Mouse (Mus musculus): ENCODE results near the gene Eed. TPM values are rescaled to one million over a fixed set of nuclear protein-coding genes. Genes with fewer than 3 reads are reported as not detected.

The Eed gene
- total and polyA plus RNA-seq, 3 experiments, result 108 to 267 (median 143) TPM

DNA sequence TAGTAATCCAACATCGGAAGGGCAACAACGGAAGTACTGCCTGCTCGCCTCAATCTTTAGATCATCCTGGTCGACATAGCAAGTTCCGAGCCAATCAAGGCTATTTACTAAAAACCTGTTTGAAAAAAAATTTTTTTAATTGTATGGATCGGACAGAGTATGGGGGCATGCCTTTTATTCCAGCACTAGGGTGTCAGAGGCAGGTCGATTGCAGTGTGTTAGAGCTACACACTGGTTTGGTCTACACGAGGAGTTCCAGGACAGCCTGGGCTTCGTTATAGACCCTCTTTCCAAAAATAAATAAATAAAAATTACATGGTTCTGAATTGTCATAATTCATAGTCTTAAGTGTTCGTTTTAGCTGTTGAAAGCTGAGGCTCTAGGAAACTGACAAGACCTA, 774 bp upstream of the Eed start:
- peak overlapping the region; percentile 54 for H3K4me2 ChIP-seq (ENCODE audit: insufficient read depth, low read depth, poor library complexity, severe bottlenecking)
- peaks cover 2 to 24% of the 10 kb centered on the region in 2 experiments; a peak in 3 of 4 replicates for H3K4me1 ChIP-seq (ENCODE audit: control insufficient read depth in 1 of 2, insufficient read depth in 2 of 2)
- peaks cover 31% of the 10 kb centered on the region for H3K79me2 ChIP-seq (replicated peaks; ENCODE audit: control insufficient read depth, extremely low read depth, insufficient read depth, poor library complexity, severe bottlenecking)
- no peaks in the 10 kb centered on the region for H3K9me3 ChIP-seq (replicated peaks; ENCODE audit: low read length)
- TF ChIP-seq USF1 (IDR thresholded peaks at IDR 0.05; ENCODE audit: low read depth, low read length) (no peak), BHLHE40 (IDR thresholded peaks at IDR 0.05; ENCODE audit: low read depth, low read length) (no peak), JUND (conservative IDR thresholded peaks at IDR 0.05; ENCODE audit: low read depth, low read length) (no peak; the same call in 1 of the 2 replicates), MXI1 (IDR thresholded peaks at IDR 0.05; ENCODE audit: low read depth, low read length) (no peak), ZNF384 (IDR thresholded peaks at IDR 0.05; ENCODE audit: low read depth, low read length) (no peak), CHD1 (IDR thresholded peaks at IDR 0.05; ENCODE audit: low read depth, low read length) (no peak), ZKSCAN1 (IDR thresholded peaks at IDR 0.05; ENCODE audit: borderline replicate concordance, low read depth, low read length) (no peak), RCOR1 (conservative IDR thresholded peaks at IDR 0.05; ENCODE audit: low read depth, low read length) (no peak)
- H3K36me3 ChIP-seq (replicated peaks in 1 of 2; ENCODE audit: control insufficient read depth in 1 of 2, insufficient read depth in 1 of 2, low read length in 1 of 2), result peaks cover 3 to 8% of the 10 kb centered on the region in 2 experiments
- dilution Hi-C loops (cut with MboI; ENCODE audit: extremely low pct_ligation_motif_present, extremely low pct_unique_long_range_greater_than_20kb, low sequenced_read_pairs), result no loop called here
- no peak for DNase-seq (ENCODE audit: extremely low read depth)
- H3K9ac ChIP-seq (ENCODE audit: insufficient read depth, low read depth), result peak overlapping the region; percentile 85
- in situ Hi-C loops (cut with MboI; ENCODE audit: low pct_ligation_motif_present, low pct_unique_long_range_greater_than_20kb, low sequenced_read_pairs), result no loop called here
- H3K27ac ChIP-seq (ENCODE audit: insufficient read depth, low read depth), result no peak overlapping the region
- peak overlapping the region; percentile 46 to 82 (median 69) for H3K4me3 ChIP-seq (replicated peaks in 1 of 3; ENCODE audit: low read depth in 2 of 3, low read length in 2 of 3, poor library complexity in 1 of 3)
- no peaks in the 10 kb centered on the region for H3K27me3 ChIP-seq (replicated peaks)

DNA sequence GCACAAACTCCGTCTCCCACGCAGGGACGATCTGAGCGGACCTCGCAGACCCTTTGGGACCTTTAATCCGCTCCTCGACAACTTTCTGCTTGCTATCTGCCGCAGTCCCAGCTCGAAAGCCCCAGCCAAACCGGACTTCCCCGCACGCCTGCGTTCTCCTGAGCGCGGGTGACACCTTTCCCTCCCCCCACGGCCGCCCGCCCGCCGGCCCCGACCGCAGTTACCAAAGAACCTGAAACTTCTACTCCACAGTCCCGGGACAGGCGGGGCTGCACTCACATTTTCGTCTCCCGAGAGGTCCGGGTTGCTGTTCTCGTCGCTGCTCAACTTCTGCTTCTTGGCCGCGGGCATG, 674 bp downstream of the Eed start:
- DNase-seq (ENCODE audit: extremely low read depth), result no peak
- Histone ChIP-seq H3K36me3 (replicated peaks in 1 of 2; ENCODE audit: control insufficient read depth in 1 of 2, insufficient read depth in 1 of 2, low read length in 1 of 2) (peaks cover 15 to 22% of the 10 kb centered on the region in 2 experiments), H3K4me3 (replicated peaks in 1 of 3; ENCODE audit: low read depth in 2 of 3, low read length in 2 of 3, poor library complexity in 1 of 3) (peak overlapping the region; percentile 80 to 82 (median 80)), H3K9me3 (replicated peaks; ENCODE audit: low read length) (no peaks in the 10 kb centered on the region), H3K79me2 (replicated peaks; ENCODE audit: control insufficient read depth, extremely low read depth, insufficient read depth, poor library complexity, severe bottlenecking) (peaks cover 42% of the 10 kb centered on the region), H3K27me3 (replicated peaks) (no peaks in the 10 kb centered on the region), H3K27ac (ENCODE audit: insufficient read depth, low read depth) (peak overlapping the region; percentile 95), H3K4me2 (ENCODE audit: insufficient read depth, low read depth, poor library complexity, severe bottlenecking) (no peak overlapping the region), H3K4me1 (ENCODE audit: control insufficient read depth in 1 of 2, insufficient read depth in 2 of 2) (peaks cover 2 to 24% of the 10 kb centered on the region in 2 experiments; a peak in 3 of 4 replicates), H3K9ac (ENCODE audit: insufficient read depth, low read depth) (peak overlapping the region; percentile 61)
- dilution Hi-C loops (cut with MboI; ENCODE audit: extremely low pct_ligation_motif_present, extremely low pct_unique_long_range_greater_than_20kb, low sequenced_read_pairs), result no loop called here
- peak; percentile 21; the same call in 1 of the 2 replicates for TF ChIP-seq BHLHE40 (IDR thresholded peaks at IDR 0.05; ENCODE audit: low read depth, low read length)
- TF ChIP-seq MEF2A (IDR thresholded peaks at IDR 0.05; ENCODE audit: borderline replicate concordance, low read depth, low read length), result 0 out of 2 replicates have a peak, but pooled peaks have one; percentile 19
- 0 out of 2 replicates have a peak, but pooled peaks have one; percentile 2 for TF ChIP-seq UBTF (IDR thresholded peaks at IDR 0.05; ENCODE audit: low read depth, low read length)
- TF ChIP-seq POLR2A (IDR thresholded peaks at IDR 0.05; ENCODE audit: low read depth, low read length), result no peak
- TF ChIP-seq CHD2 (IDR thresholded peaks at IDR 0.05; ENCODE audit: low read length), result peak; percentile 47; the same call in 1 of the 2 replicates
- no peak for TF ChIP-seq GABPA (IDR thresholded peaks at IDR 0.05; ENCODE audit: insufficient replicate concordance, low read depth, low read length)
- in situ Hi-C loops (cut with MboI; ENCODE audit: low pct_ligation_motif_present, low pct_unique_long_range_greater_than_20kb, low sequenced_read_pairs), result no loop called here

Data from CH12.LX (cell line).